Mouse (Mus musculus) G1E (cell line): Measurements from ENCODE around the gene Sbno2.

Experiments
- CTCF ChIP-seq: IDR thresholded peaks from 2 replicates; pipeline ENCODE4 v1.5.1; 2012; ENCODE audit warnings: low read depth, low read length, inconsistent platforms, mixed read lengths
- GATA1 ChIP-seq: IDR thresholded peaks from 2 replicates; pipeline ENCODE4 v1.6.1; 2012; ENCODE audit warnings: borderline replicate concordance, low read length, inconsistent platforms, mixed read lengths
- POLR2AphosphoS5 ChIP-seq: IDR thresholded peaks from 2 replicates; pipeline ENCODE4 v1.6.1; 2012; ENCODE audit warnings: low read depth, low read length, inconsistent platforms; ENCODE audit not compliant: insufficient replicate concordance
- TAL1 ChIP-seq: conservative IDR thresholded peaks from 2 replicates; pipeline ENCODE4 v1.6.1; 2012; ENCODE audit warnings: low read depth, low read length, inconsistent platforms, mixed read lengths

DNA sequence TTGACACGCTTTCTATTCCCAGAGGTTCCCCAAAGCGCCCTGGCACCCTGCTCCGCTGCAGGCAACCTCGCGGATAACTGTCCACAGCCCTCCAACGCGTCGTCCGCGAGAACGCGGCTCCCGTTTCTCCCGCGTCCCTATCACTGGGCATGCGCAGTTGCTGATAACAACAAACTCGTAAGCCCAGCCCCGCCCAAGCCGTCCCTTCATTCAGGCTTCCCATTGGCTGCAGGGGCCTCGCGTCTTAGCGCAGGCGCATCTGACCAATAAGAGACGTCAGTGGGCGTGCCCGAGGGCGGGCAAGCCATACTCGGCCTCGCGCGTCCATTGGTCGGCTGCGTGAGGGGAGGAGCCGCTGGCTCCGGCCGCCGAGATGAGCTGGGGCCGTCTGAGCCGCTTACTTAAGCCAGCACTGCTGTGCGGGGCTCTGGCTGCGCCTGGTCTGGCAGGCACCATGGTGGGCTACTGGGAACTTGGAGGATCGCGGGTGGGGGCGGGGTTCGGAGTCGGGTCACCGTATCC is 52.1 kb downstream of the Sbno2 start:
- TF ChIP-seq TAL1, result no peak
- TF ChIP-seq CTCF, result no peak
- TF ChIP-seq GATA1, result no peak
- TF ChIP-seq POLR2AphosphoS5, result no peak
